Mouse (Mus musculus) cerebellum, adult 9-11 months (tissue): Measurements from ENCODE around the gene Cryga.

ENCODE experiments used
- DNase-seq: peaks from one replicate; pipeline ENCODE4 v3.0.0; 2022

Cryga gene

DNA sequence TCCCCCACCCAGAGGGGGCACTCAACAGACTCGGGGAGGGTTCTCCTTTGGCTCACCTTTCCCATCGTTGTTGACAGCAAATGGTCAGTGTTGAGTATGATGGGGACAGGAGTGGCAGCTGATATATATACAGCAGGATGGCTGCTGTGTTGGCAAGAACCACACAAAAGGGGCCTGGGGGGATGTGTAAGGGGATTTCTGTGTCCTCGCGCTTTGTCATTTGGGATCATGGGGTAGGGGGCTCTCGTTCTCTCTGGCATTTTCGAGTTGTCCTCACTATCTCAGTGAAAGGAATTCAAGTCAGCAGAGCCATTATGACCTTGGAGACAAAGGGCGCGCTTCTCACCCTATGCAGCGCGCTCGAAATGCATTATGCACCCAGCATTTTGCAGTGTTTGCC lies at the start of gene Cryga:
Cryga (minus strand) TSS at position 101 of the 400 bp plus-strand sequence.
- no peak for DNase-seq

DNA sequence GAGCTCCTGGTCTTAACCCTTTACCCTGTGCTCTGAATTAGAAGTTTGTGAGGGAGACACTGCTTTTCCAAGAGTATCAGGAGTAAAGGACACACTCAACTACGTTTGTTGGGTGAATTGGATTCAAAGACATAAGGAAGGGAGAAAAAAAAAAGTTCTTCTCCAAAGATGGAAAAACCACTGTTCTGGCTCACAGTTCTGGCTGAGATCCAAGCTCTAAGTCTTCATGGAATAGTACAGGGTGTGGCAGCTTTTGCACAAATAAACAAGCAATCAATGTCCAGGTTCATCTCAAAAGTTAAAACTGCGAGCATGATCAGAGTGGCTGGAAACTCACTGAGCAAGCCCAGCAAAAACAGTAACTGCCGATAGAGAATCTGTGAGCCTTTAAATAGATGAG lies 44.8 kb upstream of the Cryga start:
- DNase-seq: no peak

DNA sequence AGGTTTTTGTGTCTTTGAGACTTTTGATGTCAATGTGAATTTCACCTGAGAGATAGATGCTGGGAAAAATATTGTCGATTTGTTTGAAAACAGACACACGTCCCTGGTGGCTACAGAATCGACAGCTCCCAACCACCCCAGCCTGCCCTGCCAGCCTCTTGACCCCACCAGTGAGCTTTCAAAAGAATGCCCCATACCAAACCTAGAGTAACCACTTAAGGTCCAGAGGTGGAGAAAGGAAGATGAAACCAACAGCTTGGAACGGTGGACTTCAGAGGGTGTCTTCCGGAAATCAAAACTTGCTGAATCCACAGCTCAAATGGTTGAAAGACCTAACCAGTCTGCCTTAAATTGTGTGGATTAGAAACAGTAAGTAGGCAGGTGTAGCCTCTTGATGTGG lies 44.2 kb upstream of the Cryga start:
- no peak for DNase-seq

DNA sequence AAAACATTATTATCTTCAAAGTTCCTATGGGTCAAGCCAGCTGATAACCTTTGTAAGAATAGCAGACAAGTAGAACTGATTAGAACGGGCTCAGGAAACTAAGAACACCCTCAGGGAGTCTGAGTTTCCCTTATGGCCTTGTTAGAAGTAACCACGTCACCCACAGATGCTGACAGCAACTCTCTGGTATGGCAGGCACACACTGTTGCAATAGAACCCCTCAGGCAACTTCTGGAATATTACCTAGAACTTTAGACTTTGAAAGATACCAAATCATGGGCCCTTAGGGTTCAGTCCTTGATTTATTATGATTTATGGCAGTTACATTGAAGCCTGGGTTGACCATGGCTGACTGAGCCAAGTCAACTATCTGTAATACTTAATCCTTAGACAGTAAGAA lies 43.4 kb upstream of the Cryga start:
- DNase-seq: no peak

DNA sequence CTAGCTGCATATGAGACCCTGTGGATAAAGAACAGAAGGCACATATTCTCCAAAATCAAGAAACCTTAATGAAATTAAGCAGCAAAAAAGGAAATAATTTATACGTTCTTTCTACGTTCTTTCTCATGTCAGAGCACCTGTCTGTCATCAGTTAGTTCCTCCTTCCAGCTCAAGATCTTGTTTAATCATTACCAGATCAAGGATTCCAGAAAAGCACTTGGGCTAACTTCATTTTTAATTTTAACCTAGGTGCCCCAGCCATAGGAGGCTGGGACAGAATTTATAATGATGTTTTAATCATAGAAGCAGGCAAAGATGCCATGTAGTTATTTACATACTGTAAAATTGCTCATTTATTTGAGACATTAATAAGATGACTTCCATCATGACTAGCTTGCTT lies 41.6 kb upstream of the Cryga start:
- no peak for DNase-seq

GRCm38 (mm10) chr1:65137560-65137959 lies 34.4 kb upstream of the Cryga start:
- no peak for DNase-seq

- no peak for DNase-seq
Observed at GRCm38 (mm10) chr1:65132833-65133232, 29.7 kb upstream of the Cryga start.

GRCm38 (mm10) chr1:65131671-65132070 lies 28.5 kb upstream of the Cryga start:
- DNase-seq: no peak

DNA sequence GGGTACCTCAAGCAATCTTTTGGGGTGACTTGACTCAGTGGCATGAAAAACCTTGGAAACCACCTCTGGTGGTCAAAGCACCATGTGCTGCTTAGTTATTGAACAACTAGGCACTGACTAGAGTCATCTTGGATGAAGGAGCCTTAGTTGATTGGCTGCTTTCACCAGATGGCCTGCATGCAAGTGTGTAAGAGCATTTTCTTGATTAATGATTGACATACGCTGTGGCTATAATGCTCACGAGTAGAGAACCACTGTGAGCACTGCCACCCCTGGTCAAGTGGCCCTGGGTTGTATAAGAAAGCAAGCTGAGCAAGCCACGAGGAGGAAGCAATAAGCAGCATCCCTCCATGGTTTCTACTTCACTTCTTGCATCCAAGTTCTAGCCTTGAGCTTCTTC lies 27.1 kb upstream of the Cryga start:
- DNase-seq: no peak

GRCm38 (mm10) chr1:65129634-65130180 lies 26.5 kb upstream of the Cryga start:
- DNase-seq: no peak

DNA sequence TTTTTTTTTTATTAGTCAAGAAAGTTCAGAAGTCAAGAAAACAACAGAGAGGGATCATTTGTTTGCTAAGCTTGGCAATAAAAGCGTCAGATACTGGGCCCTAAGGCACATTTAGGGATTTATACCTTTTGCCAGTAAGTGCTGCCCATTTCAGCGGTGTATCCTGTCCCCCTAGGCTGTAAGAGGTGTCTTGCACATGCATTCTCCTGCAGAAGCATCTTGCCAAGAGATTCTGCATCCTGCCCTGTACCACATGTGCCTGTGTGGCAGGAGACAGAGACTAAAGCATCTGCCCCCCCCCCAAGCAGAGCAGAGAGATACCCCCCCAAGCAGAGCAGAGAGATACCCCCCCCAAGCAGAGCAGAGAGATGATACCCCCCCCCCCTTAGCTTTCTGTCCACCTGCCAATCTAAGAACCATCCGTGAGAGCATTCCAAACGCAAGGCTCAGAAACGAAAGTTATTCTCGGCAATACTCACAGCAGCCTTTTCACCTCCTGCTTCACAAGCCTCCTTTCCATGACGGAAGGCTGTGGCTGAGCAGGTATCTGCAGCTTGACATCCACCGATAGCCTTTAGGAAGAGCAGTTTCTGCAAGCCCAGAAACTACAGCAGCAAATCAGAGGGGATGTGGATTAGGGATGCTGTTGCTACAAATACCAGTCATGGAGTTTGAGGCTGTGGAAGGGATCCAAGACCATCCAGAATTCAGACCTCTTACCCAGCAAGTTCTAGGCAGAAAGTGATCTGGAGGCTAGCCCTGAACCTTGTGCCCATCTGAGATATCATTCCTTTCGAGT lies 19.6 kb upstream of the Cryga start, which contains the start of gene D630023F18Rik:
D630023F18Rik (minus strand) TSS at position 641 of the 799 bp plus-strand sequence.
- DNase-seq: peak; percentile 4

DNA sequence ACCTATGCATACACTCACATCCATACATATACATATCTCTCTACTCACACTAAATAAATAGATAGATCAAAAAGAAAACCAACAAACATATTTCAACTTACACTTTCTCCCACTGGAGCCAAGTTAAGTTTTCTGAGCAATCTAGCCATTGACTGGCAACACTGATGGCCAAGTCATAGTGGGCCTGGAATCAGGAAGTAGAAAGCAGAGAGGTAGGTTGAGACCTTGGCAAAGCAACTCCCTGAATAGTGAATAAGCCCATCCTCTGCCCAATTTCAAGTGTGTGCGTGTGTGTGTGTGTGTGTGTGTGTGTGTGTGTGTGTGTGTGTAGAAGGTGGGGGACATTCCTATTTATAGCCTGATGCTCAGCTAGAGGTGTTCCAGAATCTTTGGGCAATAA lies 16.3 kb upstream of the Cryga start, which contains the start of gene Gm28845:
Gm28845 (minus strand) TSS at position 121 of the 400 bp plus-strand sequence.
- no peak for DNase-seq

DNA sequence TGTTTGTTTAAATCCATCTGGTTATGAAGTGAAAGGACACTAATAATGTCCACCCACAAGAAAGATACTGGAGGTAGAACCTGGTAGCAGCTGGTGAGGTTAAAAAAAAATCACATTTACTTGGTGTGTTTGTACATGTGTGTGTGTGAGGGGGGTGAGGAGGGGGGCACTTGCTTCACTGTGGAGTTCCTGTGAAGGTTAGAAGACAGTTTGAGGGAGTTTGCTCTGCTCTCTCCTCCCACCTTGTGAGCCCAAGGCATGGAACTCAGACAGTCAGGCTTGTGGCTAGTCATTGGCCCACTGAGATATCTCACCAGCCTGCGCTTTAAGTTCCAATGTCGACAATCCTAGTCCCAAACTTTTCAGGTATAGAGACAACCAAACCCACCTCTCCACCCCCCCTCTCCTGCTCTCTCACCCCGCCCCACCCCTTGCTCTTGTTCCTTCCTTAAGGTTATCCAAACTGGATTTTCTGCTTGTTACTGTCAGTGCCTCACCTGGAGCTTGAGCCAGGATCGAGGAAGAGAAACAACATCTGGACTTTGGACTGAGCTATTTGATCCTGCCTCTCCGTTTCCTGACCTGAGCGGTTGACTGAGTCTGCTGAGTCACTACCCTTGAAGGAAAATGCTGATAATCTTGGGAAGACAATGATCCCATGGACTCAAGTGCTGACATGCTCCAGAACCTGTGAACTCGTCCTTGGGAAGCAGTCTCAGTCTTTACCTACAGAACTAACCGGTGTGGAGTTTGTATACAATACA lies 15.2 kb upstream of the Cryga start:
- DNase-seq: no peak

- DNase-seq: no peak
Observed at GRCm38 (mm10) chr1:65113536-65114172, 10.5 kb upstream of the Cryga start.

DNA sequence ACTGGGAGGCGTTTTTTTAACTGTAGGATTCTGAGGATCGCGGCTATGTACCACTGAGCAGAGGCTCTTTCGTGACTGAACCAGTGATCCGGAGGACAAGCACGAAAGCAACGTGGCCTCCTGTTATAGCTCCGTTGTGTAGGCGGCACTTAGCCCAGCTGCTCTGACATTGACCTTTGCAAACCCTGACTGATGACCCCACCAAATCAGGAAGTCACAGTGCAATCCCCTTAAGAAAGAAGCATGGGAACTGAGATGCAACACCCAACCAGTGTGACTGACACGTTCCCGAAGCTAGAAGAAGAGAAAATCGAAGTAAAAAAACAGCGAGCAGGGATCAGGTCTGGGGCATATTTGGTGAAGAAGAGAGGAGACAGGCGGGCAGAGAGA lies 9.6 kb upstream of the Cryga start:
- no peak for DNase-seq

- peak; percentile 44 for DNase-seq
Observed at GRCm38 (mm10) chr1:65112031-65112806, 9.0 kb upstream of the Cryga start.

DNA sequence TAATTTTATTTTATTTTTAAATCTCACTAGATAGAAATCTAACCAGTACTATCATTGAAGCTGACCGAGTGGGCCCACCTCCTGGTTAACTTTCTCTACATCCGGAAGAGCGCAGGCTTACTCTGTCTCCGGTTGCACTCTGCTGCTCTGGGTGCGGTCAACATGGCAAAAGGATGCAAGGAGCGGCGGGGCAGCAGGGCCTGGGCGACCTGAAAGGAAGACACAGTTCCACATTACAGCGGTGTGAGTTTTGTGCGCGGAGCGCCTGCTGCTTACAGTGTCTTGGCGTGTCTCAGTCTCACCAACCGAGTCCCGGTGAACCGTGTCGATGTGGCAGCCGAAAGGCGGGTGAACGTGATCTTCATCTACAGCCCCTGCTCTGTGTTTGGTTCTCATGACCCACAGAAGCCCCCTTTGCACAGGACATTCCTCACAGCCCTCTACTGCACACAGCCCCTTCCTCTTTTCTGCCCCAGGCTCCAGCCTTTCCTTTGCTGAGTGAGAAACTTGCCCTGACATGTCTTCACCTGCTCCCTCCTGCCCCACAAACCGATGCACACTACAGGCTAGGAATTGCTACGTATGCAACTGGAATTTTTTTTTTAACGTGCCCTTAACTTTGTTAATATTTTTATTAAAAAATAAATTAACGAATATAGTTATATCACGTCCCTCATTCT lies 6.7 kb upstream of the Cryga start:
- DNase-seq: no peak

- no peak for DNase-seq
Observed at GRCm38 (mm10) chr1:65109196-65109595, 6.0 kb upstream of the Cryga start.

DNA sequence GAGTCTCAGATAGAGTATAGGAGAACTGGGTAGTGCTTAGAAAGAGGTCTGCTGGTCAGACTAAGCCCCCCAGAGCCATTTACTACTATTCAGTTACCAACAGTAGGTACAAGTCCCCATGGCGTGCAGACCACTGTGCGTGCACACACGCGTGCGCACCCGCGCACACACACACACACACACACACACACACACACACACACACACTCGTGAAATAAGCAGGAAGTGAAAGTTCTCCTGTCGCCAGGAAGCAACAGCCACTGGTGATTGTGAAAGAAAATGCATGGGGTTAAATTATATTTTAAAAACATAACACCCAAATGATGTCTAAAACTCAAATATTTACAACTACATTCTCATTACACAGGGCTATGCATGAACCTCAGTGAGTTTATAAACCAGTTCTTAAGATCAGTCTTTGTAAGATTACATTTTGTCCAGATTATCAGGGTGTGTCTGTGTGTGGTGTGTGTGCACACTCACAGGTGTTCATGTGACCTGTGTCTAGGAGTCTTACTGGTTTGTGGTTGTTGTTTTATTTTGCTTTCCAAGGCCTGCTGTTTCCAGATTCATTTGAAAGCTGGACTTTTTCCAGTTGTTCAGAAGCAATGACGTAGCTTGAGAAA lies 4.6 kb upstream of the Cryga start:
- no peak for DNase-seq

DNA sequence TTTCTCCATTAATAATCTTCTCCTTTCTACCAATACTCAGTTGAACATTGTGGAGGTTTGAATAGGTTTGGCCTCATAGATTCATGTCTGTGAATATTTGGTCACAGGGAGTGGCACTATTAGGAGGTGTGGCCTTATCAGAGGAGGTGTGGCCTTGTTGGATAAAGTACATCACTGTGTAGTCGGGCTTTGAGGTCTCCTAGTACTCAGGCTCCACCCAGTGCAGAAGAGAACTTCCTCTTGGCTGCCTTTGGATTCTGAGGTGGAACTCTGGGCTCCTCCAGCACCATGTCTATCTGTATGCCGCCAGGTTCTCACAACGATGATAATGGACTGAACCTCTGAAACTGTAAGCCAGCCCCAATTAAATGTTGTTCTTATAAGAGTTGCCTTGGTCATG lies 6.2 kb downstream of the Cryga start:
- DNase-seq: no peak

- DNase-seq: no peak
Observed at GRCm38 (mm10) chr1:65091566-65091965, 11.6 kb downstream of the Cryga start.
